Mouse (Mus musculus) liver, adult 10 weeks (tissue): ENCODE measurements around the gene Frs3. TPM values are rescaled to one million over a fixed set of nuclear protein-coding genes. Genes with fewer than 3 reads are reported as not detected.

Experiments used
- polyA plus RNA-seq: library from polyadenylated mRNA; stranded (reverse); fragments of 350-450 nt; fragmentation: Illumina TruSeq; extraction: RNeasy Lipid Tissue Mini Kit (QIAGEN cat#74804); gene quantifications from one replicate; pipeline ENCODE4 v1.2.3, GENCODE M21; 2014; ENCODE audit warnings: low read depth, low replicate concordance

Gene Frs3
- polyA plus RNA-seq, result 0.79 TPM

GRCm38 (mm10) chr17:47688608-47689575 lies at the start of gene Frs3:
TSS of gene Frs3 (plus strand) at chr17:47689030.

DNA sequence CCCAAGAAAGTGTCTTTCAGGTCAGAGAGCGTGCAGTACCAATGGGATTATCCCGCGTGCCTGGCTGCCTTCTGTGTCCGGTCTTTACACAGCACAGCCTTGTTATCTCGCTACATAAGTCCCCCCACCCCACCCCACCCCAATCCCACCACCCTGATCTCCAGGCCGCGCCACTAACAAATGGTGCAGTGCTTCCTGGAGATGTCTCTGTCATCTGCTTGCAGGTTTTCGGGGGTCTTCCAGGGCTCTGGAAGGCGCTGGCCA lies 554 bp upstream of the Frs3 start, which contains the start of gene Tomm6:
Gene Tomm6, minus strand, starts transcription at position 43 of the 264 bp plus-strand sequence.

GRCm38 (mm10) chr17:47694442-47694502 lies 5.4 kb downstream of the Frs3 start, which contains the start of gene Gm21981:
TSS of gene Gm21981 (minus strand) at chr17:47694455.

GRCm38 (mm10) chr17:47694503-47695336 lies 5.9 kb downstream of the Frs3 start, which contains the start of gene Prickle4:
TSS of gene Prickle4 (minus strand) at chr17:47694736.

DNA sequence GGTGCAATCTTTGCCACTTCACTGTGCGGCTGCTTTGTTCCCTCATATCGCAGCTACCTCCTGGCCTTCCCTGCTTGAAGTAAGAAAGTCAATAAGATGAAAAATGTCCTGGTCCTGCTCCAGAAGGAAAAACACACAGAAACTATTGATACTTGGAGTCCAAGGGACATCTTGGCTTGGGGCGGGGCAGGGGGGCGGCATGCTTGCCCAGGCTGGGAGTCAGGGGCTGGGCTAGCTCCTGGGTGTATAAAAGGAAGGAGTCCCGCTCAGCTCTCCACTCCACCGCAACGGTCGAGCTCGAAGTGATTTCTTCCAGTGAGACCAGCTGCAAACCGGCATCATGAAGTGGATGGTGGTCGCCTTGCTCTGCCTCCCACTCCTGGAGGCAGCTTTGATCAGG lies 37.7 kb downstream of the Frs3 start, which contains the start of gene Pgc:
Gene Pgc, plus strand, starts transcription at position 277 of the 400 bp plus-strand sequence.

DNA sequence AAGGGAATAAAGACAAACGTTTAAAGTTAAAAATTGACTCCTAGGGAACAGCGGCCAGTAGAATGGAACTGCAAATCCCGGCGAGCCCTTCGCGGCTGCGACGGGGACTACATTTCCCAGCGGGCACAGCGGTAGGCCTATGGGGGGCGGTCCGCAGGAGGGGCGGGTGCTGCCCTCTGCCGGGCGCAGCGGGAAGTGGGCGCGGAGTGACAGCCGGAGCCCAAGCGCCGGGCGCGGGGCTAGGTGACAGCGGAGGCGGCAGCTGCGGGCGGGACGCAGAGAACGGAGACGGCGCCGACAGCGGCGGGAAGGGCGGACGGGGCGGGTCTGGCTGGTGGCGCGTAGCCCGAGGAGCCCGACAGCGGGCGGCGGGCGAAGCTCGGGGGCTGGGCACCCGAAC lies 48.0 kb downstream of the Frs3 start, which contains the start of gene Tfeb:
Gene Tfeb, plus strand, starts transcription at position 175 of the 400 bp plus-strand sequence.

Other genes starting within 250 kb of the Frs3 start
- 2.4 TPM for gene Taf8, start 186.7 kb upstream of the Frs3 start, polyA plus RNA-seq
- 3.1 TPM for gene Ccnd3, start 184.0 kb upstream of the Frs3 start, polyA plus RNA-seq
- gene Bysl, start 77.5 kb upstream of the Frs3 start, polyA plus RNA-seq, result 1.1 TPM
- gene Med20, start 77.4 kb upstream of the Frs3 start, polyA plus RNA-seq, result 8.6 TPM
- 0.32 TPM for gene Gm20517, start 77.4 kb upstream of the Frs3 start, polyA plus RNA-seq
- 1.2 TPM for gene Usp49, start 58.3 kb upstream of the Frs3 start, polyA plus RNA-seq
- gene Tomm6, start 644 bp upstream of the Frs3 start, polyA plus RNA-seq, result 32.8 TPM
- not detected for gene Gm21981, start 5.4 kb downstream of the Frs3 start, polyA plus RNA-seq
- not detected for gene Prickle4, start 5.7 kb downstream of the Frs3 start, polyA plus RNA-seq
- gene Pgc, start 37.8 kb downstream of the Frs3 start, polyA plus RNA-seq, result not detected
- 0.77 TPM for gene Tfeb, start 48.0 kb downstream of the Frs3 start, polyA plus RNA-seq
- gene Mdfi, start 145.7 kb downstream of the Frs3 start, polyA plus RNA-seq, result not detected
- gene Foxp4, start 235.6 kb downstream of the Frs3 start, polyA plus RNA-seq, result 0.40 TPM